Mouse (Mus musculus): ENCODE measurements at regions not wholly inside any gene's neighbourhood (a gene's known extent, or its start where the extent isn't known, plus 50 kb on each side); places are given as distances from the start of the nearest gene placed in this dataset.

- ATAC-seq (ENCODE audit: insufficient number of reproducible peaks, low FRiP score, low TSS enrichment, low read depth) (no peak), DNase-seq (ENCODE audit: low spot score) (no peak)
- H3K27ac ChIP-seq (replicated peaks; ENCODE audit: low read depth, low read length) = no peak overlapping the region
- 89% methylated on average over 3 of the region's 3 CpGs for WGBS
- no peaks in the 10 kb centered on the region for H3K9me3 ChIP-seq (ENCODE audit: control insufficient read depth, low read length)
- no peak overlapping the region for H3K4me3 ChIP-seq (ENCODE audit: low read depth, low read length)
- no peaks in the 10 kb centered on the region for H3K4me1 ChIP-seq (ENCODE audit: control insufficient read depth, insufficient read depth, low read length)
- H3K4me2 ChIP-seq (ENCODE audit: low read depth, severe bottlenecking) = no peak overlapping the region
- no peaks in the 10 kb centered on the region for H3K27me3 ChIP-seq (ENCODE audit: control insufficient read depth, insufficient read depth, low read length)
- no peak overlapping the region for H3K9ac ChIP-seq (ENCODE audit: low read length)
- H3K36me3 ChIP-seq (ENCODE audit: control insufficient read depth, insufficient read depth, low read length) = no peaks in the 10 kb centered on the region
Observed at GRCm38 (mm10) chr8:93698508-93698907, 111.3 kb upstream of the Gnao1 start.

GRCm38 (mm10) chr8:93701391-93701790, 108.4 kb upstream of the Gnao1 start:
- H3K4me2 ChIP-seq (ENCODE audit: low read depth, severe bottlenecking) = no peak overlapping the region
- no peaks in the 10 kb centered on the region for H3K27me3 ChIP-seq (ENCODE audit: control insufficient read depth, insufficient read depth, low read length)
- no peaks in the 10 kb centered on the region for H3K4me1 ChIP-seq (ENCODE audit: control insufficient read depth, insufficient read depth, low read length)
- 71% methylated on average over 3 of the region's 3 CpGs for WGBS
- H3K27ac ChIP-seq (replicated peaks; ENCODE audit: low read depth, low read length) = no peak overlapping the region
- ATAC-seq (ENCODE audit: insufficient number of reproducible peaks, low FRiP score, low TSS enrichment, low read depth) (no peak), DNase-seq (ENCODE audit: low spot score) (no peak)
- no peak overlapping the region for H3K9ac ChIP-seq (ENCODE audit: low read length)
- H3K9me3 ChIP-seq (ENCODE audit: control insufficient read depth, low read length) = no peaks in the 10 kb centered on the region
- no peaks in the 10 kb centered on the region for H3K36me3 ChIP-seq (ENCODE audit: control insufficient read depth, insufficient read depth, low read length)
- no peak overlapping the region for H3K4me3 ChIP-seq (ENCODE audit: low read depth, low read length)

GRCm38 (mm10) chr8:93712066-93712706, 97.6 kb upstream of the Gnao1 start:
- Histone ChIP-seq H3K4me2 (ENCODE audit: low read depth, severe bottlenecking) (no peak overlapping the region), H3K27ac (replicated peaks; ENCODE audit: low read depth, low read length) (no peak overlapping the region), H3K4me1 (ENCODE audit: control insufficient read depth, insufficient read depth, low read length) (no peaks in the 10 kb centered on the region), H3K9ac (ENCODE audit: low read length) (no peak overlapping the region), H3K36me3 (ENCODE audit: control insufficient read depth, insufficient read depth, low read length) (no peaks in the 10 kb centered on the region), H3K4me3 (ENCODE audit: low read depth, low read length) (no peak overlapping the region), H3K27me3 (ENCODE audit: control insufficient read depth, insufficient read depth, low read length) (no peaks in the 10 kb centered on the region), H3K9me3 (ENCODE audit: control insufficient read depth, low read length) (no peaks in the 10 kb centered on the region)
- DNase-seq (ENCODE audit: low spot score) (no peak), ATAC-seq (ENCODE audit: insufficient number of reproducible peaks, low FRiP score, low TSS enrichment, low read depth) (no peak)
- 84% methylated on average over 3 of the region's 3 CpGs for WGBS

GRCm38 (mm10) chr8:93713221-93713620, 96.5 kb upstream of the Gnao1 start:
- Histone ChIP-seq H3K9ac (ENCODE audit: low read length) (no peak overlapping the region), H3K36me3 (ENCODE audit: control insufficient read depth, insufficient read depth, low read length) (no peaks in the 10 kb centered on the region), H3K27me3 (ENCODE audit: control insufficient read depth, insufficient read depth, low read length) (no peaks in the 10 kb centered on the region), H3K9me3 (ENCODE audit: control insufficient read depth, low read length) (no peaks in the 10 kb centered on the region), H3K27ac (replicated peaks; ENCODE audit: low read depth, low read length) (no peak overlapping the region), H3K4me3 (ENCODE audit: low read depth, low read length) (no peak overlapping the region), H3K4me2 (ENCODE audit: low read depth, severe bottlenecking) (no peak overlapping the region), H3K4me1 (ENCODE audit: control insufficient read depth, insufficient read depth, low read length) (no peaks in the 10 kb centered on the region)
- ATAC-seq (ENCODE audit: insufficient number of reproducible peaks, low FRiP score, low TSS enrichment, low read depth) (no peak), DNase-seq (ENCODE audit: low spot score) (no peak)
- 88% methylated on average over 2 of the region's 2 CpGs for WGBS

GRCm38 (mm10) chr8:93724896-93725489, 84.8 kb upstream of the Gnao1 start:
- Histone ChIP-seq H3K27me3 (ENCODE audit: control insufficient read depth, insufficient read depth, low read length) (no peaks in the 10 kb centered on the region), H3K27ac (replicated peaks; ENCODE audit: low read depth, low read length) (no peak overlapping the region), H3K9me3 (ENCODE audit: control insufficient read depth, low read length) (no peaks in the 10 kb centered on the region), H3K4me3 (ENCODE audit: low read depth, low read length) (no peak overlapping the region), H3K9ac (ENCODE audit: low read length) (no peak overlapping the region), H3K4me1 (ENCODE audit: control insufficient read depth, insufficient read depth, low read length) (no peaks in the 10 kb centered on the region), H3K4me2 (ENCODE audit: low read depth, severe bottlenecking) (no peak overlapping the region), H3K36me3 (ENCODE audit: control insufficient read depth, insufficient read depth, low read length) (no peaks in the 10 kb centered on the region)
- 65% methylated on average over 15 of the region's 15 CpGs for WGBS
- DNase-seq (ENCODE audit: low spot score) (no peak), ATAC-seq (ENCODE audit: insufficient number of reproducible peaks, low FRiP score, low TSS enrichment, low read depth) (no peak)

GRCm38 (mm10) chr8:93729124-93729930, 80.4 kb upstream of the Gnao1 start:
- no peak overlapping the region for H3K4me3 ChIP-seq (ENCODE audit: low read depth, low read length)
- no peaks in the 10 kb centered on the region for H3K27me3 ChIP-seq (ENCODE audit: control insufficient read depth, insufficient read depth, low read length)
- DNase-seq (ENCODE audit: low spot score) (no peak), ATAC-seq (ENCODE audit: insufficient number of reproducible peaks, low FRiP score, low TSS enrichment, low read depth) (no peak)
- H3K4me1 ChIP-seq (ENCODE audit: control insufficient read depth, insufficient read depth, low read length) = no peaks in the 10 kb centered on the region
- H3K27ac ChIP-seq (replicated peaks; ENCODE audit: low read depth, low read length) = no peak overlapping the region
- WGBS = 82% methylated on average over 15 of the region's 15 CpGs
- H3K4me2 ChIP-seq (ENCODE audit: low read depth, severe bottlenecking) = no peak overlapping the region
- no peak overlapping the region for H3K9ac ChIP-seq (ENCODE audit: low read length)
- no peaks in the 10 kb centered on the region for H3K36me3 ChIP-seq (ENCODE audit: control insufficient read depth, insufficient read depth, low read length)
- no peaks in the 10 kb centered on the region for H3K9me3 ChIP-seq (ENCODE audit: control insufficient read depth, low read length)

GRCm38 (mm10) chr8:93730738-93731700, 78.7 kb upstream of the Gnao1 start:
- Histone ChIP-seq H3K36me3 (ENCODE audit: control insufficient read depth, insufficient read depth, low read length) (no peaks in the 10 kb centered on the region), H3K4me2 (ENCODE audit: low read depth, severe bottlenecking) (no peak overlapping the region), H3K4me1 (ENCODE audit: control insufficient read depth, insufficient read depth, low read length) (no peaks in the 10 kb centered on the region), H3K27ac (replicated peaks; ENCODE audit: low read depth, low read length) (no peak overlapping the region), H3K27me3 (ENCODE audit: control insufficient read depth, insufficient read depth, low read length) (no peaks in the 10 kb centered on the region), H3K9me3 (ENCODE audit: control insufficient read depth, low read length) (no peaks in the 10 kb centered on the region), H3K9ac (ENCODE audit: low read length) (no peak overlapping the region), H3K4me3 (ENCODE audit: low read depth, low read length) (no peak overlapping the region)
- no peak for DNase-seq (ENCODE audit: low spot score)
- ATAC-seq (ENCODE audit: insufficient number of reproducible peaks, low FRiP score, low TSS enrichment, low read depth) = no peak
- WGBS = 86% methylated on average over 14 of the region's 14 CpGs

- H3K4me2 ChIP-seq (ENCODE audit: low read depth, severe bottlenecking) = no peak overlapping the region
- ATAC-seq (ENCODE audit: insufficient number of reproducible peaks, low FRiP score, low TSS enrichment, low read depth) (no peak), DNase-seq (ENCODE audit: low spot score) (no peak)
- no peak overlapping the region for H3K9ac ChIP-seq (ENCODE audit: low read length)
- H3K4me1 ChIP-seq (ENCODE audit: control insufficient read depth, insufficient read depth, low read length) = no peaks in the 10 kb centered on the region
- H3K4me3 ChIP-seq (ENCODE audit: low read depth, low read length) = no peak overlapping the region
- no peaks in the 10 kb centered on the region for H3K36me3 ChIP-seq (ENCODE audit: control insufficient read depth, insufficient read depth, low read length)
- 88% methylated on average over 4 of the region's 4 CpGs for WGBS
- no peak overlapping the region for H3K27ac ChIP-seq (replicated peaks; ENCODE audit: low read depth, low read length)
- H3K27me3 ChIP-seq (ENCODE audit: control insufficient read depth, insufficient read depth, low read length) = no peaks in the 10 kb centered on the region
- H3K9me3 ChIP-seq (ENCODE audit: control insufficient read depth, low read length) = no peaks in the 10 kb centered on the region
Observed at GRCm38 (mm10) chr8:93734818-93735217, 74.9 kb upstream of the Gnao1 start.
